Mouse (Mus musculus) right cerebral cortex, postnatal 14 days (tissue): ENCODE data around the gene Bmx.

ENCODE experiments used
- DNase-seq: peaks from one replicate; pipeline ENCODE4 v3.0.0; 2022

Gene Bmx

DNA sequence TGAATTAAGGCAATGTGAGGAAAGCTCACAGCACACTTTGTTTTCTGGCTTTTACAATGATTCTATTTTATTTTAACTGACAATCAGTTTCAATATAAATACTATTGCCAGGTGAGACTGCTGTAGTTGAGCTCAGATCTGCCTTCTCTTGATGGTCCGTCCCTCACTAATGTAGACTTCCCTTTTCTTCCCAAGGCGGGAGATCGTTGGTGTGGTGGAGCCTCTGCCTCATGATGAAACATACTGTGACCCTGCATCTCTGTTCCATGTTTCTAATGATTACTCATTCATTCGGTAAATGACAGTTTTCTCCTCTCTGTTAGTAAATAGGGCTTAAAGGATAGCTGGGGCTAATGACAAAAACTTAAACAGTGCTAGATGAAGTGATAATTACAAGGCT lies 84.1 kb downstream of the Bmx start:
- DNase-seq: no peak

DNA sequence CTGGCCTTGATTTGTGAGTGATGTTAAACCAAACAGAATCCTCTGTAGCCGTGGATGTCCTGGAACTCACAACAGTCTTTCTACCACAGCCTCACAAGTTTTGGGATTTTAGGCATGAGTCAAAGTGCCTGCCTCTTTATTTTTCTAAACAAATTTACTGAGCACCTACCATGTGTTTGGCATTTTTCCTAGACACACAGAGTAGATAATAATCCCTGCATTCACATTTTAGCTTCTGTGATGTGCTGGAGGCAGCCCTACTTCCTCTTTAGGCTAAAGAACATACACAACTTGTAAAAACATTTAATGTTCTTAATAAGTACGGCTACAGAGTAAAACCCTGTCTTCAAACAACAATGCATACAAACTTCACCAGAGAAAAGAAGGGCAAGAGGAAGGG lies 87.0 kb downstream of the Bmx start:
- DNase-seq: no peak

DNA sequence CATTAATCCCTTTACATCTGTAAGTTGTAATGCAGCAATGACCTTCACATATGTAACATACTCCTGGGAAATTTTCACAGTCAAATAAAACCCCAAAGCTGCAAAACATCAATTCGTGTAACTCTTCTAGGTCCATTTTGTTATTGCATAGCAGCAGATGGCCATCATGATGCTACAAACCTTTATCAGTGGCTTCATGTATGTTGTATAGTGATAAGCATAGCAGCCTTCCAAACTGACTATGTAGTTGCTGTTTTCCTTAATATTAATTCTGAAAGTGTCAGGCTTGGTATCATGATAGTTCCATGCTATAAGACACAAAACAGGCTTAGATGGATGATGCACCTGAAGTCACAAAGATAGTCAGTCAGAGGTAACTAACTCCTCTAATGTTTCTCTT lies 93.3 kb downstream of the Bmx start:
- DNase-seq: no peak

DNA sequence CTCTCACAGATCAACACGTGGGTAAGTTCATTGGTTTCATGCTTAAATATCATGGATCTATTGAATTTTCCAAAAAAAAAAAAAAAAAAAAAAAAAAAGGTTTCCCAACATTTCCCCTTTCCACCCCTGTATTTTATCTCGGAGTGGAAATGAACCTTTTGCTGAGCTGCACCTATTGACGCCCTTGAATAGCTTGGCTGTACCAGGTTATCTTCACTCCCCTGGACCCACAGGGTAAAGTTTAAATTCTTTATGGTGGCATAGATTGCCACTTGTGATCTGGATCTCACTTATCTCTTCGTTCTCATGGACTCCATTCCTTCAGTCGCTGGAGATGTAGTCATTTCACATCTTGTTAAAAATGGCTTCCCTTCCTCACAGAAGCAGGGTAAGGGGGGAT lies 103.4 kb downstream of the Bmx start:
- DNase-seq: no peak

DNA sequence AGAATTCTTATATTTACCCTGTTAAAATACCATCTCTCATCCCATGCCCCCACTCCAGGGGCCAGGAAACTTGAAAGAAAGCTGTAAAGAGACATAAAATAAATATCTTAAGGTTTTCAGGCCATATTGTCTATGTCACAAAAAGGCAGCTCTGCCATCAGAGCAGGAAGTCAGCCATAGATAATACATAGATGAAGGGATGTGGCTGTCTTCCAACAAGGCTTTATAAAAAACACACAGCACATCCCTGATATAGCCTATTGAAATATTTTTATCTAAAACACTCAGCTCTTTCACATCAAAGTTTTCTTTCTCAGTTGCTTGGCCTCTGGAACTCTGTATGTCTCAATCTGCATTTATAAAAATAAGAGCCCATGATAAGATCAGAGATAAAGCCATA lies 104.4 kb downstream of the Bmx start:
- DNase-seq: no peak

DNA sequence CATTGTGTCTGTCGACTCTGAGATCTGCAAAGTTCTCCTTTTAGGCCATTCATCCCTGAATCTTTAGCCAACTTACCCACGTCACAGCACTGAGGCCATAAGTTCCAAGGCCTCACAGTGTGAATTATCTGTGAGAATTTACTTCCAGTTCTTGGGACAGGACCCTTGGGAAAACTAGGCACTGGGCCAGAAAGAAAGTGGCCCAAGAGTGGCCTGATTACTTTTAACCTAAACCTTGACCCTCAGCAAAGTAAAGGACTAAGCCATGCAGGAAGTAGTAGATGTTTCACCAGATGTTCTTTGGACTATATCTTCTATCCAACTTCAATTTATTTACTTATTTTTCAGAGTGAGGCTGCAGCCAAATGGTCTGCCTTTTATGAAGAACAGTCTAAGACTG lies 105.3 kb downstream of the Bmx start:
- no peak for DNase-seq

DNA sequence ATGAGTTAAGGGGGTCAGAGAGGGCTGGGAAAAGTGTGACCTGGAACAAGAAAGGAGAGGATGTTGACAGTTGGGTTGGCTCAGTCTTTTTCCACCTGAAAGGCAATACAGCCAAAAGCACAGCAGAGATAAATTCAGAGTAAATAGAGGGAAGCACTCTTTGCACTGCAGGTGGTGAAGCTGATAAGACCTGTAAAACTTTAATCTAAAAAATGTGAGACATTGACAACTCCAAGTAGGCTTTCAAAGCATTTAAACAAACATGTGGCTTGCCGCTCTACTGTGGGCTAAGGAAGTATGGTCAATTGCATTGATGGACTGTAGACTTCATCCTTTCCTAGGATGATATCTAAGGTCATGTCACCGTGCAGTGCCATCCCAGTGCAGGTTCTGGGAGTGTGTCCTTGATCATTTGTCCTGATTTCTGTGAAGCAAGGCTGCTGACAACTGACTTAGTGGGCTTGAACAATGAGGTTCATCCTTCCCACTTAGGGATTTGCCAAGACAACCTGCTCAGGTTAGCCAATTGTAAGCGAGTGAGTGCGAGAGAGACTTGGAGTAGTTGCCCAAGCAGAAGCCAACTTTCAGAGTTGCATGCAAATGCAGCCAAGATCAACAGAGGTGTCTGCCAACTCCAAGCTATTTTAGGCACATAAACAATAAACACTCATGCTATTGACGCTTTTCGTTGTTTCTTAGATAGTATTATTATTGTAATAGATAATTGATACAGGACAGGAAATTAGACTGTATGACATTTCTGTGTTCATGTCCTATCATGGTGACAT lies 112.3 kb downstream of the Bmx start:
- no peak for DNase-seq
